Mouse (Mus musculus) forebrain, embryonic 16.5 days (tissue): Measurements from ENCODE around the gene Zbtb37. TPM values are rescaled to one million over a fixed set of nuclear protein-coding genes. Genes with fewer than 3 reads are reported as not detected.

ENCODE experiments used
- ATAC-seq: fragments of 200-750 bp; cut with Nextera tagmentation; 2 replicates; pipeline ENCODE4 v1.8.0; 2017; ENCODE audit warnings: mild to moderate bottlenecking, moderate library complexity
- H3K27ac ChIP-seq: fragments of 300-500 bp; sonication (generic); 2 replicates; pipeline ENCODE4 v1.5.1; 2014; ENCODE audit warnings: low read length, control low read depth
- H3K27me3 ChIP-seq: fragments of 300-500 bp; sonication (generic); replicated peaks from 2 replicates; pipeline ENCODE4 v1.6.1; 2014; ENCODE audit warnings: low read length; ENCODE audit not compliant: control insufficient read depth, insufficient read depth
- H3K36me3 ChIP-seq: fragments of 300-500 bp; sonication (generic); 2 replicates; pipeline ENCODE4 v1.6.1; 2014; ENCODE audit not compliant: control insufficient read depth, insufficient read depth
- H3K4me1 ChIP-seq: fragments of 300-500 bp; sonication (generic); replicated peaks from 2 replicates; pipeline ENCODE4 v1.6.1; 2014; ENCODE audit warnings: low read length; ENCODE audit not compliant: control insufficient read depth, insufficient read depth
- H3K4me2 ChIP-seq: fragments of 300-500 bp; sonication (generic); 2 replicates; pipeline ENCODE4 v1.6.1; 2014; ENCODE audit warnings: mild to moderate bottlenecking, low read length, control low read depth
- H3K4me3 ChIP-seq: fragments of 300-500 bp; sonication (generic); replicated peaks from 2 replicates; pipeline ENCODE4 v1.5.1; 2014; ENCODE audit warnings: mild to moderate bottlenecking, low read length, control low read depth
- H3K9ac ChIP-seq: fragments of 300-500 bp; sonication (generic); replicated peaks from 2 replicates; pipeline ENCODE4 v1.6.1; 2014; ENCODE audit warnings: low read depth, low read length, control low read depth
- H3K9me3 ChIP-seq: fragments of 300-500 bp; sonication (generic); 2 replicates; pipeline ENCODE4 v1.6.1; 2016; ENCODE audit warnings: low read length; ENCODE audit not compliant: control insufficient read depth
- WGBS: fragments of 180-500 bp; shearing (Covaris S2); extraction: QIAGEN DNeasy Blood & Tissue Kit; methylation state at CpG from one replicate; pipeline ENCODE4 v1.1.7; 2014; 5-methylcytosine and 5-hydroxymethylcytosine counted together
- polyA plus RNA-seq: library from polyadenylated mRNA; unstranded; fragments of >200 nt; fragmentation: Nextera tagmentation; extraction: Ambion mirVana; gene quantifications from 2 replicates; pipeline ENCODE4 v1.2.1, GENCODE M21; 2015

The Zbtb37 gene
- 14.3 and 16.9 TPM in 2 replicates for polyA plus RNA-seq

GRCm38 (mm10) chr1:161034435-161035280 lies at the start of gene Zbtb37:
TSS of gene Zbtb37 (minus strand) at chr1:161034849.
- Histone ChIP-seq H3K27me3 (no peaks in the 10 kb centered on the region), H3K4me2 (peak within 1 kb of the TSS; percentile 95), H3K27ac (peak within 1 kb of the TSS; percentile 94), H3K4me3 (peak within 1 kb of the TSS; percentile 86), H3K36me3 (peaks cover 29% of the 10 kb centered on the region), H3K4me1 (peaks cover 25% of the 10 kb centered on the region), H3K9me3 (no peaks in the 10 kb centered on the region), H3K9ac (peak within 1 kb of the TSS; percentile 91)
- under 1% methylated on average over 65 of the region's 76 CpGs for WGBS
- ATAC-seq: peak; percentile 92

- WGBS: 89% methylated on average over 3 of the region's 3 CpGs
- Histone ChIP-seq H3K4me1 (peaks cover 17% of the 10 kb centered on the region), H3K4me2 (no peak overlapping the region), H3K27ac (no peak overlapping the region), H3K9ac (no peak overlapping the region), H3K4me3 (no peak overlapping the region), H3K9me3 (no peaks in the 10 kb centered on the region), H3K27me3 (no peaks in the 10 kb centered on the region), H3K36me3 (0 out of 2 replicates have a peak, but pooled peaks cover 3% of the 10 kb centered on the region)
- no peak for ATAC-seq
Measured at GRCm38 (mm10) chr1:161077243-161077642, 42.6 kb upstream of the Zbtb37 start.

- Histone ChIP-seq H3K4me3 (no peak overlapping the region), H3K36me3 (0 out of 2 replicates have a peak, but pooled peaks cover 3% of the 10 kb centered on the region), H3K4me2 (no peak overlapping the region), H3K27ac (no peak overlapping the region), H3K9ac (no peak overlapping the region), H3K27me3 (no peaks in the 10 kb centered on the region), H3K4me1 (peaks cover 27% of the 10 kb centered on the region), H3K9me3 (no peaks in the 10 kb centered on the region)
- 89% methylated on average over 6 of the region's 6 CpGs for WGBS
- no peak for ATAC-seq
Measured at GRCm38 (mm10) chr1:161076238-161076637, 41.6 kb upstream of the Zbtb37 start.

- ATAC-seq: no peak
- no peaks in the 10 kb centered on the region for H3K9me3 ChIP-seq
- H3K4me2 ChIP-seq: peak overlapping the region; percentile 68
- H3K27me3 ChIP-seq: no peaks in the 10 kb centered on the region
- WGBS: 0% methylated on average over 12 of the region's 12 CpGs
- H3K4me1 ChIP-seq: peaks cover 36% of the 10 kb centered on the region
- H3K36me3 ChIP-seq: no peaks in the 10 kb centered on the region
- H3K4me3 ChIP-seq: peak overlapping the region; percentile 90
- H3K27ac ChIP-seq: peak overlapping the region; percentile 31
- H3K9ac ChIP-seq: peak overlapping the region; percentile 65
Measured at GRCm38 (mm10) chr1:161071272-161071620, 36.6 kb upstream of the Zbtb37 start.

DNA sequence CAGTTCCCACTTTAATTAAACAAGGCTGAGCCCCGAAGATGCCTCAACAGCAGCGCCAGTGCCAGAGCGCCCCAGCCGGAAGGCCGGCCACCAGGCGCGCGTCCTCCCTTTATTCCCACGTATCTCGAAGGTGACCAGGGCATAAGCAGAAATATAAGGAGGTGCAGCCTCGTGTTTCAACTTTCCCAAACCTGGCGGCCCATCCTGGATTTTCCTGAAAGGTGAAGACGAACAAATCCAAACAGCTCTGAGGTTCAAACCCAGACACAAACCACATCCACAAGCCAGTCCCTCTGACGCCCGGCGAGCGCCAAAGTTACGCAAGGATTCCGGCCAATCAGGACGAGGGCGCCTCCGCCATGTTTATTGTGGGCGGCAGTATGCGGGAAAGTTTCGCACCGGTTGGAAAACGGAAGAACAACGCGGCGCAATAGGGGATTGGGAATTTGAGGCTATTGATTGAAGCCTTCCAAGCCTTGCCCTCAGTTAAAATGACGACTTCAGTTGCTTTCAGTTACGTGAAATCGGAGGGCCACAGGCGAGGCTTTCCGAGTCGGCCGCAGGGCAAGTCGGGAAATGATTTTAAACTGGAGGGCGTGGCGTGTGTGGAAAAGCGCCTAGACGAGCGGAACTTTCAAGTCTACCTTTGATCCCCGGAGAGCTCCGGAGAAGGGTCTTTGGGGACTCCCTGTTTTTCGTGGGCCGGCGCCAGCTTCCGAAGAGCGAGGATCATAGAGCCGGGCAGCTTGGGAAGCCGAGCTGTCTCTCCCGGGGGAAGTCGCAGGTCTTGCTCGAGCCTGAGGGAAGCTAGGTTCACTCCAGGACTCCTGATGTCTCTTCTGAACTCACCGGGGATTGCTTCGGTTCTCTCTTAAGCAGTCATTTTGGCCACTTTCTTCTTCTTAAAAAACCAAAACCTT lies 36.0 kb upstream of the Zbtb37 start, which contains the start of the genes Dars2 and Cenpl:
Gene Dars2 (minus strand): TSS at position 307 of the 920 bp plus-strand sequence.
Gene Cenpl (plus strand): TSS at position 362 of the 920 bp plus-strand sequence.
- H3K36me3 ChIP-seq: no peaks in the 10 kb centered on the region
- no peaks in the 10 kb centered on the region for H3K9me3 ChIP-seq
- H3K27ac ChIP-seq: peak within 1 kb of the TSS; percentile 31
- peaks cover 36% of the 10 kb centered on the region for H3K4me1 ChIP-seq
- H3K9ac ChIP-seq: peak within 1 kb of the TSS; percentile 82
- peak within 1 kb of the TSS; percentile 92 for H3K4me2 ChIP-seq
- peak within 1 kb of the TSS; percentile 90 for H3K4me3 ChIP-seq
- peak; percentile 98 for ATAC-seq
- WGBS: under 1% methylated on average over 57 of the region's 57 CpGs
- no peaks in the 10 kb centered on the region for H3K27me3 ChIP-seq

DNA sequence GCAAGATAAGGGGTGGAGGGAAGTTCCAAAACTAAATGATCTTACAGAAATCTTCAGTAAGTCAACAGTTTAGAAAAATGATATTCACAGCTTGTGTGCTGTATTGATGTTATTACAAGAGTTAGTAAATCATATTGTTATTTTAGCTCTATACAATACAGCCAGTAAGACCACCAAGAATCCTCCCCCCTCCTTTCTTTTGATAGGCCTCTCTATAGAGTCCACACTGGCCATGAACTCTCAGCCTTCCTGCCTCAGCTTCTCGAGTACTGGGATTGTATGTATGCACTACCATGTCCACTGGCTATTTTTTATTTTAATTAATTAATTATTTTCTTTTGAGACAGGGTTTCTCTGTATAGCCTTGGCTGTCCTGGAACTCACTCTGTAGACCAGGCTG lies 28.7 kb upstream of the Zbtb37 start:
- Histone ChIP-seq H3K4me1 (no peaks in the 10 kb centered on the region), H3K27ac (no peak overlapping the region), H3K4me3 (no peak overlapping the region), H3K4me2 (no peak overlapping the region), H3K36me3 (peaks cover 6% of the 10 kb centered on the region), H3K9me3 (no peaks in the 10 kb centered on the region), H3K27me3 (no peaks in the 10 kb centered on the region), H3K9ac (no peak overlapping the region)
- no peak for ATAC-seq
- 72% methylated on average over 1 of the region's 1 CpGs for WGBS

- no peaks in the 10 kb centered on the region for H3K9me3 ChIP-seq
- no peak overlapping the region for H3K27ac ChIP-seq
- ATAC-seq: no peak
- H3K36me3 ChIP-seq: peaks cover 6% of the 10 kb centered on the region
- no peak overlapping the region for H3K9ac ChIP-seq
- no peaks in the 10 kb centered on the region for H3K4me1 ChIP-seq
- H3K4me3 ChIP-seq: no peak overlapping the region
- H3K4me2 ChIP-seq: no peak overlapping the region
- no peaks in the 10 kb centered on the region for H3K27me3 ChIP-seq
- WGBS: 98% methylated on average over 1 of the region's 1 CpGs
Measured at GRCm38 (mm10) chr1:161057164-161057563, 22.5 kb upstream of the Zbtb37 start.

GRCm38 (mm10) chr1:161046972-161047371 lies 12.3 kb upstream of the Zbtb37 start:
- 90% methylated on average over 3 of the region's 3 CpGs for WGBS
- Histone ChIP-seq H3K4me1 (no peaks in the 10 kb centered on the region), H3K27me3 (no peaks in the 10 kb centered on the region), H3K36me3 (peaks cover 13% of the 10 kb centered on the region), H3K4me3 (no peak overlapping the region), H3K9ac (no peak overlapping the region), H3K4me2 (no peak overlapping the region), H3K9me3 (no peaks in the 10 kb centered on the region), H3K27ac (no peak overlapping the region)
- ATAC-seq: no peak
